Mouse (Mus musculus): ENCODE measurements at regions not wholly inside any gene's neighbourhood (a gene's known extent, or its start where the extent isn't known, plus 50 kb on each side); places are given as distances from the start of the nearest gene placed in this dataset.

- no peak for DNase-seq (ENCODE audit: low spot score)
These were observed 159.3 kb upstream of the Id2 start for GRCm38 (mm10) chr12:25256268-25256667.

GRCm38 (mm10) chr12:25254716-25255115 lies 157.8 kb upstream of the Id2 start:
- no peak for DNase-seq (ENCODE audit: low spot score)

GRCm38 (mm10) chr12:25252776-25253510 lies 156.0 kb upstream of the Id2 start:
- peak; percentile 25 for DNase-seq (ENCODE audit: low spot score)

- DNase-seq (ENCODE audit: low spot score), result no peak
These were observed 154.7 kb upstream of the Id2 start for GRCm38 (mm10) chr12:25251411-25252171.

- DNase-seq (ENCODE audit: low spot score), result no peak
These were observed 153.9 kb upstream of the Id2 start for GRCm38 (mm10) chr12:25250881-25251280.

- peak; percentile 15 for DNase-seq (ENCODE audit: low spot score)
These were observed 151.9 kb upstream of the Id2 start for GRCm38 (mm10) chr12:25248681-25249366.

GRCm38 (mm10) chr12:25246566-25246965 lies 149.6 kb upstream of the Id2 start:
- no peak for DNase-seq (ENCODE audit: low spot score)

DNA sequence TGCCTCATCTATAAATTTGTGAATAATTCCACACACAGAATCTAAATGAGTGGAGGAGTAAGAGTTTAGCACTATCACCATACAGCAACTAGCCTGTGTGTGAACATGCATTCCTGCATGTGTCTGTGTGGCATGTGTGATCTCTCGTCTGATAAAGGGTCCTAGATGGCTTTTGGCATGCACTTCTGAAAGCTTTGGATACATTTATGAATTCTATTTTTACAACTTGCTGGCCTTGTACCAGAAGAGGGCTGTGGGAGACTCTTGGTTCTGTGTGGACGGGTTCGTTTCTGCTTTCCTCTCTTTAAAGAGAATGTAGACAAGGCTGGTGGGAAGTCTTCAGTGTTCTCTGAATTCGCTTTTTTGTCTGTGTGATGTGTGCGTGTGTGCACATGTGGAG lies 148.7 kb upstream of the Id2 start:
- DNase-seq (ENCODE audit: low spot score), result no peak

DNA sequence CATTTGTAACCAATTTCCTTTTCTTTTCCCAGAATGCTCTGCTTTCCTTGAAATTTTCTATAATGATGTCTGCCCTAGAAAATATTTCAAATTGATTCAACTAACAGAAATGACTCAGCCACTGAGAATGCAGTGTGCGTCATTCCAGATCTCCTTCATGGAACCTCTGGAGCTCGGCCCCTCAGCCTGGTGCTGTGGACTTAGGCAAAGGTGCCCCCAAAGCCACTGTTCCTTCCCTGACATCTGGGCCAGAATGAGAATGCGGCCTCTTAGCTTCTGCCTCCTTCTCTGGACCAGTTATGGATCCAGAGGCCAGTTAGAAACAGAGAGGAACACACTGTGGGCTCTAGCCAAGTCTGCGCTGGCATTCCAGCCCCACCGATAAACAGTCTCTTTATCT lies 148.3 kb upstream of the Id2 start:
- DNase-seq (ENCODE audit: low spot score), result no peak

- DNase-seq (ENCODE audit: low spot score), result no peak
These were observed 147.7 kb upstream of the Id2 start for GRCm38 (mm10) chr12:25244666-25245065.

- no peak for DNase-seq (ENCODE audit: low spot score)
These were observed 147.0 kb upstream of the Id2 start for GRCm38 (mm10) chr12:25243901-25244300.

DNA sequence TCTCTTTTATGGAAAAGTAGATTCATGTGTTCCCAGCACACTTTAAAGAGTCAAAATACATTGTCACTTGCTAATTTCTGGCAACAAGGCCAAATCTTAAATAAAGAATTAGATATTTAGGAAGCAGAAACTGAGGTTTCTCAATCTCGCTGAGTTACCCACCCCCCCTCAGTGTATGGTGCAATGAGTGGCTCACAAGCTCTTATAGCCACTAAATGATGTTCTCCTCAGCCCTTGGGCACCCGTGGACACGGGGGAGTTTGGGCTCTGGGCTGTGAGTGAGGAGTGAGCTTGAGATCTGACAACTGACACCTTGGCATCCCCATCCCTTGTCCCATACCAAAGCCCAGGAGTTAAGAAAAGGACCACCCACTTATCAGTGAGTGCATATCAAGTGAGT lies 145.4 kb upstream of the Id2 start:
- no peak for DNase-seq (ENCODE audit: low spot score)

DNA sequence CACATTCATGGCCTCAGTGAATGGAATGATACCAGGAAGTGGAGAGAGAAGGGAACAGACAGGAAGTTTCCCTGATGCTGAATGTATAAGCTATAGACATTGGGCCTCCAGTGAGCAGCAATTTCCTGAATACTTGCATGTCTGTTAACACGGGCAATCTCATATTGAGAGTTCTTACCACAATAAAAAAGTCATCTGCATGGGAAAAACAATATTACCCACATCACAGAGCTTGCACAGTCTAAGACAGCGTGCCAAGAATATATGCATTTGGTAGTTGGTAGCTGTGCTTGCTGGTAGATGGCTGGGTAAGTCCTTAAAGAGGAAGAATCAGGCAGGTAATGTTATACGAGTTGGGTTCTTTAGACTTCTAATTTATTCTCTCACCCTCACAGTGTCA lies 144.7 kb upstream of the Id2 start:
- DNase-seq (ENCODE audit: low spot score), result no peak

GRCm38 (mm10) chr12:25240796-25241195 lies 143.9 kb upstream of the Id2 start:
- DNase-seq (ENCODE audit: low spot score), result peak; percentile 22

DNA sequence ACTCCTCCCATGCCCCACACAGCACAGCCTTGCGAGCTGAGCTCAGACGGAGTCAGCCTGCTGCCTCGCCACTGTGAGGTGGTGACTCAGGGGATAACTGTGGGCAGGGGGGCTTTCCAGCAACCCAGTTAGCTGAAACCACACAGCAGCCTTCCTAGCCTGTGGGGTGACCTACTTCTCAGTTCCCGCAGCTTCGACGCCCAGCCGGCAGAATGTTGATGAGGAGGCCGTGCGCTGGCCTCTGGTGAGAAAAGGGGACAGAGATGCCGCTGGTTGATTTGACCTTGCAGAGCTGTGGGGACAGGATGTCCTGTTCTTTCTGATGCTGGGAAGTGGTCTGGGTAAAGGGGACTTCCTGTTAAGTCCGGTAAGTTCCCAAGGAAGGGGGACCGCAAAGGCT lies 143.2 kb upstream of the Id2 start:
- DNase-seq (ENCODE audit: low spot score), result peak; percentile 39

DNA sequence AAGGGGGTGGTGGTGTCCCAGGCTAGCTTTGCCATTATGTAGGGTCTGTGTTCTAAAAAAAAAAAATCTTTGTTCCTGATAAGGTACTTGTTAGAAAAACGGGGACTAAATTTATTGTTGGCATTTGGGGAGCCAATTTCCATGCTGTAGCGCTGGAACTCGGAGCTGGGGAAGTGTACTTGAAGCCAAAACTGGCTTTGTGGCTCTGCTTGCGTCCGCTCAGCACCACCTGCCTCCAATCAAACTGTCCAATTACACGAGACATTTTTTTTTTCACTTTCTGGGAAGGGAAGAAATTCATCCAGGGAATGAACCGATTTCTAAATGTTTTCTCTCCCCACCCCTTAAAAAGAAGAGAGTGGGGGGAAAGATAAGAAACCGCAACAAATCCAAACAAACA lies 138.1 kb upstream of the Id2 start:
- DNase-seq (ENCODE audit: low spot score), result no peak

DNA sequence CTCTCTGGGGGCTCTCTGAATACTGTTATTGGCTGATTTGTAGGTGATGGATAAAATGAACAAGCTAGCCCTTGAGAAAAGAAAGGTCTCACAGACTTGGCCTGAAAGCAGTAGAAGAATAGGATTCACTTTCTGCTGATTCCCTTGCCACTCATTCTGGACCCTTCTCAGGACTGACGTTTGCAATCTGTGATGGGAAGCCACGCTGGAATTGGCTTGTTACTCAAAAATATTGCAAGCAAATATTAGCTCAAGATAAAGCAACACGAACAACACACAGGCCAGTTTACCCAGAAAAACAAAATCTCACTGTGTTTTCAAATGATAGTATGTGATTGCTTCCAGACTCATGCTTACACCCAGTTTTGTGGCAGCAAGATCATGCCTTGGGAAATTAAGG lies 137.7 kb upstream of the Id2 start:
- DNase-seq (ENCODE audit: low spot score), result no peak

GRCm38 (mm10) chr12:25233027-25233535 lies 136.1 kb upstream of the Id2 start:
- no peak for DNase-seq (ENCODE audit: low spot score)

GRCm38 (mm10) chr12:25232358-25233026 lies 135.6 kb upstream of the Id2 start:
- DNase-seq (ENCODE audit: low spot score), result no peak

GRCm38 (mm10) chr12:25228708-25229107 lies 131.8 kb upstream of the Id2 start:
- no peak for DNase-seq (ENCODE audit: low spot score)

DNA sequence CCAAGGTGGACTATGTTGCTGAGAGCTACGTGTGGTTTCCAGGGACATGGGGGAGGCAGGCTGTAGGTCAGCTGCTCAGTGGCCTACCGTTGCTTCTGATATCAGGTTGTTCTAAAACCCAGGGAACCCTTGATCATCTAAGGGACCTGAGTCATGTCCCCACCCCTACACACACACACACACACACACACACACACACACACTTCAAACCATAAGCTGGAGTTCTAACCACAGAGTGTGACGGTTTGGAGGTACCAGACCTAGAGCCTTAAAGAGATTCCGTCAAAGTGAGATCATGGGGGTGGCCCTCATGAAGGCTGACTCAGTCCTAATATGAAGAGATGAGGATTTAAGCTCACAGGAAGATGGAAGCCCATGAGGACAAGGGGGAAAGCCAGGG lies 130.8 kb upstream of the Id2 start:
- DNase-seq (ENCODE audit: low spot score), result no peak

DNA sequence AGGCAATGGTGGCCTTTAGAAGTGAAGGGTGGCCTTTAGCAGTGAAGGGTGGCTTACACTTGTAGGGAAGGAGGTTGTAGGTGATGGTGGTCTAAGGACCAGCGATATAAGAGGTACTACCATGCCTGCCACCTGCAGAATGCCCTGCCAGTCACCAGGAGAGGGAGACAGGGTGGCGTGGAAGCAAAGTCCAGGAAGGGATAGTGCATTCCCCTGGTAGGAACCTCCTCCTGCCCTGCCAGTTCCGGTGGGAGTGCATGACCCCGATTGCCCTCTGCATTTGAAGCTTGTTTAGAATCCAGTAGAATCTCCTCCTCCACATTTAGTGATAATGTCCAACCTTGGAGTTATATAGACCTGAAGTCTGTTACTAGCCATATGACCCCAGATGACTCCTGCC lies 127.7 kb upstream of the Id2 start:
- DNase-seq (ENCODE audit: low spot score), result no peak
